Comparison of ENCODE assay signal across 24 mouse cellular contexts in genomic region chr17:48819703-48820102, GRCm38 (mm10).
DNase-seq lines count a peak whose midpoint lies in the region; ATAC-seq and TF ChIP-seq lines count a peak whose summit lies in the region.
"Had no signal": no experiment of that assay in that cellular context is flagged by ENCODE, and none has a peak within 500 bp of the region (broad histone marks: within the 10 kb centered on the region; RNA-seq: fewer than 3 reads in every experiment).

No protein-coding gene starts in this region.

- H3K9ac ChIP-seq in embryonic facial prominence, embryonic 14.5 days (ENCODE audit: low read depth, low read length) = no peak overlapping the region
- no peak overlapping the region for H3K9ac ChIP-seq in lung, embryonic 14.5 days
- H3K9ac ChIP-seq in lung, postnatal 0 days (replicated peaks; ENCODE audit: low read depth) = no peak overlapping the region
- H3K9ac ChIP-seq: embryonic facial prominence, embryonic 15.5 days; forebrain, postnatal 0 days; hindbrain, embryonic 12.5 days; hindbrain, embryonic 15.5 days had no signal

- peak; percentile 96 for TF ChIP-seq EP300 in lung, postnatal 0 days (IDR thresholded peaks at IDR 0.05)

- H3K9me3 ChIP-seq in embryonic facial prominence, embryonic 14.5 days (ENCODE audit: control insufficient read depth, low read length) = no peaks in the 10 kb centered on the region
- H3K9me3 ChIP-seq in embryonic facial prominence, embryonic 10.5 days = no peaks in the 10 kb centered on the region
- no peaks in the 10 kb centered on the region for H3K9me3 ChIP-seq in lung, embryonic 14.5 days (ENCODE audit: low read depth, low read length)
- H3K9me3 ChIP-seq in lung, postnatal 0 days (ENCODE audit: low read length) = no peaks in the 10 kb centered on the region
- H3K9me3 ChIP-seq: embryonic facial prominence, embryonic 15.5 days; heart, embryonic 10.5 days; hindbrain, embryonic 12.5 days; hindbrain, embryonic 15.5 days had no signal

- no peak overlapping the region for H3K4me3 ChIP-seq in embryonic facial prominence, embryonic 14.5 days (ENCODE audit: low read depth, low read length)
- H3K4me3 ChIP-seq in embryonic facial prominence, embryonic 10.5 days = no peak overlapping the region
- H3K4me3 ChIP-seq in lung, embryonic 14.5 days (ENCODE audit: low read depth, low read length) = no peak overlapping the region
- H3K4me3 ChIP-seq in lung, postnatal 0 days (ENCODE audit: low read depth, low read length) = no peak overlapping the region
- H3K4me3 ChIP-seq: embryonic facial prominence, embryonic 15.5 days; heart, adult 2 months; heart, embryonic 10.5 days; hindbrain, embryonic 12.5 days; hindbrain, embryonic 15.5 days had no signal

- WGBS in embryonic facial prominence, embryonic 14.5 days = 70% methylated on average over 1 of the region's 1 CpGs
- WGBS in embryonic facial prominence, embryonic 10.5 days = 91% methylated on average over 1 of the region's 1 CpGs
- WGBS in lung, embryonic 14.5 days = 60% methylated on average over 1 of the region's 1 CpGs
- 48% methylated on average over 1 of the region's 1 CpGs for WGBS in lung, postnatal 0 days

- no peak overlapping the region for H3K27ac ChIP-seq in embryonic facial prominence, embryonic 14.5 days (replicated peaks; ENCODE audit: low read depth, low read length)
- no peak overlapping the region for H3K27ac ChIP-seq in embryonic facial prominence, embryonic 10.5 days (replicated peaks)
- peak overlapping the region; percentile 86 for H3K27ac ChIP-seq in lung, embryonic 14.5 days (ENCODE audit: low read depth)
- H3K27ac ChIP-seq in lung, postnatal 0 days (ENCODE audit: low read length) = peak overlapping the region; percentile 66
- H3K27ac ChIP-seq: embryonic facial prominence, embryonic 15.5 days; heart, adult 2 months; heart, embryonic 10.5 days; hindbrain, embryonic 12.5 days; hindbrain, embryonic 15.5 days had no signal

- no peaks in the 10 kb centered on the region for H3K36me3 ChIP-seq in embryonic facial prominence, embryonic 14.5 days (ENCODE audit: control insufficient read depth, insufficient read depth, low read length)
- H3K36me3 ChIP-seq in embryonic facial prominence, embryonic 10.5 days (replicated peaks) = no peaks in the 10 kb centered on the region
- no peaks in the 10 kb centered on the region for H3K36me3 ChIP-seq in lung, embryonic 14.5 days (ENCODE audit: insufficient read depth)
- H3K36me3 ChIP-seq in lung, postnatal 0 days (ENCODE audit: insufficient read depth, low read length) = no peaks in the 10 kb centered on the region
- H3K36me3 ChIP-seq: embryonic facial prominence, embryonic 15.5 days; heart, embryonic 10.5 days; hindbrain, embryonic 12.5 days; hindbrain, embryonic 15.5 days had no signal

- peak; percentile 13 for DNase-seq in embryonic facial prominence, embryonic 14.5 days (ENCODE audit: low spot score)
- DNase-seq in embryonic facial prominence, embryonic 10.5 days (ENCODE audit: low spot score) = no peak
- peak; percentile 45 for DNase-seq in lung, embryonic 14.5 days
- no peak for DNase-seq in lung, postnatal 4 days
- peak; percentile 65 for DNase-seq in lung, postnatal 0 days (ENCODE audit: low spot score)
- DNase-seq in lung, postnatal 10 days = no peak
- peak; percentile 14 for DNase-seq in lung, postnatal 36 days
- no peak for DNase-seq in right cerebral cortex, adult 2 months (ENCODE audit: low spot score in 2 of 2)
- DNase-seq: adrenal gland, adult 8-10 months; adrenal gland, postnatal 25 days; cerebellum, adult 11-12 months; cerebellum, adult 8-10 months; cerebellum, postnatal 10 days; cerebellum, postnatal 36 days; embryo, embryonic 11 days; forebrain, postnatal 0 days; gastrocnemius, postnatal 25 days; heart, adult 2 months had no signal

- ATAC-seq in embryonic facial prominence, embryonic 14.5 days (ENCODE audit: low read depth) = no peak
- ATAC-seq in lung, embryonic 14.5 days (ENCODE audit: insufficient read depth) = peak; percentile 76
- ATAC-seq in lung, postnatal 0 days = peak; percentile 80
- ATAC-seq: activated CD4-positive, CD25-positive, alpha-beta regulatory T cell, adult 4 months; forebrain, embryonic 14.5 days; forebrain, postnatal 0 days had no signal

- no peak for TF ChIP-seq CTCF in lung, embryonic 14.5 days (IDR thresholded peaks at IDR 0.05; ENCODE audit: low read depth)
- no peak for TF ChIP-seq CTCF in lung, postnatal 0 days (IDR thresholded peaks at IDR 0.05)

- no peaks in the 10 kb centered on the region for H3K27me3 ChIP-seq in embryonic facial prominence, embryonic 14.5 days (replicated peaks; ENCODE audit: control insufficient read depth, insufficient read depth, low read length)
- no peaks in the 10 kb centered on the region for H3K27me3 ChIP-seq in embryonic facial prominence, embryonic 10.5 days (replicated peaks; ENCODE audit: low read depth, poor library complexity, severe bottlenecking)
- no peaks in the 10 kb centered on the region for H3K27me3 ChIP-seq in lung, embryonic 14.5 days (ENCODE audit: insufficient read depth, low read length)
- H3K27me3 ChIP-seq in lung, postnatal 0 days (replicated peaks; ENCODE audit: insufficient read depth, low read length) = no peaks in the 10 kb centered on the region
- H3K27me3 ChIP-seq: embryonic facial prominence, embryonic 15.5 days; hindbrain, embryonic 12.5 days; hindbrain, embryonic 15.5 days had no signal

- H3K4me1 ChIP-seq in embryonic facial prominence, embryonic 14.5 days (ENCODE audit: control insufficient read depth, insufficient read depth, low read length) = no peaks in the 10 kb centered on the region
- H3K4me1 ChIP-seq in embryonic facial prominence, embryonic 10.5 days = peaks cover 21% of the 10 kb centered on the region
- H3K4me1 ChIP-seq in lung, embryonic 14.5 days (ENCODE audit: insufficient read depth) = no peaks in the 10 kb centered on the region
- no peaks in the 10 kb centered on the region; the same call in 1 of the 2 replicates for H3K4me1 ChIP-seq in lung, postnatal 0 days (ENCODE audit: insufficient read depth, low read depth, low read length)
- H3K4me1 ChIP-seq: embryonic facial prominence, embryonic 15.5 days had no signal

- H3K4me2 ChIP-seq in embryonic facial prominence, embryonic 14.5 days (ENCODE audit: low read depth, low read length) = no peak overlapping the region
- no peak overlapping the region for H3K4me2 ChIP-seq in lung, embryonic 14.5 days
- no peak overlapping the region for H3K4me2 ChIP-seq in lung, postnatal 0 days (replicated peaks; ENCODE audit: low read depth, low read length)
- H3K4me2 ChIP-seq: embryonic facial prominence, embryonic 15.5 days; hindbrain, embryonic 12.5 days; hindbrain, embryonic 15.5 days had no signal

Comparison
In these comparisons a context has a peak if more than half of its experiments do, and no peak if none do; other contexts are left out.
1. DNase-seq: peak in embryonic facial prominence, embryonic 14.5 days (single experiment), lung, embryonic 14.5 days (single experiment), lung, postnatal 0 days (single experiment) and lung, postnatal 36 days (single experiment); none in embryonic facial prominence, embryonic 10.5 days (single experiment), lung, postnatal 4 days (0 of 2), lung, postnatal 10 days (single experiment) and right cerebral cortex, adult 2 months (0 of 2).
2. H3K27ac ChIP-seq: peak in lung, embryonic 14.5 days (single experiment) and lung, postnatal 0 days (single experiment); none in embryonic facial prominence, embryonic 14.5 days (single experiment) and embryonic facial prominence, embryonic 10.5 days (single experiment).